Mouse (Mus musculus) embryonic facial prominence, embryonic 14.5 days (tissue): ENCODE measurements at regions not wholly inside any gene's neighbourhood (a gene's known extent, or its start where the extent isn't known, plus 50 kb on each side); places are given as distances from the start of the nearest gene placed in this dataset.
A peak's percentile ranks its signal among the peaks of the same experiment; 100 is the strongest.

ENCODE experiments used
- ATAC-seq: fragments of 200-750 bp; cut with Nextera tagmentation; 2 replicates; pipeline ENCODE4 v1.8.0; 2017; ENCODE audit warnings: low read depth, moderate number of reproducible peaks, moderate TSS enrichment
- DNase-seq: peaks from one replicate; pipeline ENCODE4 v3.0.0-alpha.2; 2015; ENCODE audit warnings: low spot score
- H3K27ac ChIP-seq: fragments of 300-500 bp; sonication (generic); replicated peaks from 2 replicates; pipeline ENCODE4 v1.5.1; 2014; ENCODE audit warnings: low read depth, mild to moderate bottlenecking, low read length, moderate library complexity
- H3K27me3 ChIP-seq: fragments of 300-500 bp; sonication (generic); replicated peaks from 2 replicates; pipeline ENCODE4 v1.6.1; 2014; ENCODE audit warnings: low read length; ENCODE audit not compliant: control insufficient read depth, insufficient read depth
- H3K36me3 ChIP-seq: fragments of 300-500 bp; sonication (generic); 2 replicates; pipeline ENCODE4 v1.6.1; 2014; ENCODE audit warnings: low read length, mixed read lengths; ENCODE audit not compliant: control insufficient read depth, insufficient read depth
- H3K4me1 ChIP-seq: fragments of 300-500 bp; sonication (generic); 2 replicates; pipeline ENCODE4 v1.6.1; 2014; ENCODE audit warnings: antibody characterized with exemption, low read length; ENCODE audit not compliant: control insufficient read depth, insufficient read depth
- H3K4me2 ChIP-seq: fragments of 300-500 bp; sonication (generic); 2 replicates; pipeline ENCODE4 v1.6.1; 2014; ENCODE audit warnings: low read depth, mild to moderate bottlenecking, low read length, moderate library complexity, mixed read lengths
- H3K4me3 ChIP-seq: fragments of 300-500 bp; sonication (generic); 2 replicates; pipeline ENCODE4 v1.5.1; 2014; ENCODE audit warnings: low read depth, mild to moderate bottlenecking, low read length
- H3K9ac ChIP-seq: fragments of 300-500 bp; sonication (generic); 2 replicates; pipeline ENCODE4 v1.6.1; 2014; ENCODE audit warnings: low read depth, mild to moderate bottlenecking, low read length, moderate library complexity, mixed read lengths
- H3K9me3 ChIP-seq: fragments of 300-500 bp; sonication (generic); 2 replicates; pipeline ENCODE4 v1.6.1; 2016; ENCODE audit warnings: low read length; ENCODE audit not compliant: control insufficient read depth
- WGBS: fragments of 180-500 bp; shearing (Covaris S2); extraction: QIAGEN DNeasy Blood & Tissue Kit; methylation state at CpG from one replicate; pipeline ENCODE4 v1.1.7; 2014; 5-methylcytosine and 5-hydroxymethylcytosine counted together

DNA sequence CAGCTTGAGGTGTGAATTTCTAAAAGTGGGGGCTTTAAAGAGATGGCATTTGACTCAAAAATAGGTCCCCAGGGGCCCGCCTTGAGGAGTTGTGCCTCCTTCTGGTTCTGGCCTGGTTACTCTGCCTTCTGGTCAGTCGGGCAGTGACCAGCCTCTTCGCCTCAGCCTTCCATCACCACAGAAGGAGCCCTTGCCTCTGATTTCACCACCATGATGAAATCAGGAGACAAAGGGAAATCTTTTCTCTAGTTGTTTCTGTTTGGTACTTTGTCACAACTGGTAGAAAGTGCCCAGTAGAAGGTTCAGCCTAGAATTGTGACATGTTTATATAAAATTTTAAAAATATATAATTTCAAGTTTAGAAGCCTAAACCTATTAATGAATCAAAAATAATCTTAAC lies 492.0 kb downstream of the Zfp704 start:
- Histone ChIP-seq H3K4me3 (no peak overlapping the region), H3K9me3 (no peaks in the 10 kb centered on the region), H3K4me2 (no peak overlapping the region), H3K27me3 (no peaks in the 10 kb centered on the region), H3K4me1 (no peaks in the 10 kb centered on the region), H3K27ac (no peak overlapping the region), H3K9ac (no peak overlapping the region), H3K36me3 (no peaks in the 10 kb centered on the region)
- 85% methylated on average over 3 of the region's 3 CpGs for WGBS
- DNase-seq = no peak
- ATAC-seq = no peak

DNA sequence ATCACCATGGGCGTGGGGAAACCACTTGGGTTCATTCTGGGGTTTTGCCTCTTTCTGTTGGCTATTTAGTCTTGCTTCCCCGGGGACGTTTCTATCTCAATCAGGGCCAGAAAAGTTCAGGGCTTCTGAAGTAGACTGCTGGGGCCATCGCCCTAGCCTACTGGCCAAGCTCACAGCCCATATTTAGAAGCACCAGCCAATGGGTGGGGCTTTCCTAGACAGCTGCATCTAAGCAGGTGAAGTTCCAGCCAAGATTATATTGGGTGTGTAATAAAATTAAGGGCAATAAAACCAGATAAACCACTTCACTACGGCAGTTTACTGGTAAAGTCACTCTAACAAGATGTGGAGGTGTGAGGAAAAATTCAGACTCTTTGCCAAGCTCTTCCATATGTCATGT lies 496.5 kb downstream of the Zfp704 start:
- Histone ChIP-seq H3K4me1 (no peaks in the 10 kb centered on the region), H3K9ac (no peak overlapping the region), H3K27me3 (no peaks in the 10 kb centered on the region), H3K9me3 (no peaks in the 10 kb centered on the region), H3K4me2 (no peak overlapping the region), H3K4me3 (no peak overlapping the region), H3K36me3 (no peaks in the 10 kb centered on the region), H3K27ac (no peak overlapping the region)
- peak; percentile 30 for DNase-seq
- WGBS = 66% methylated on average over 5 of the region's 5 CpGs
- ATAC-seq = no peak

- H3K4me3 ChIP-seq = no peak overlapping the region
- no peak for ATAC-seq
- H3K27me3 ChIP-seq = no peaks in the 10 kb centered on the region
- H3K36me3 ChIP-seq = no peaks in the 10 kb centered on the region
- no peak overlapping the region for H3K4me2 ChIP-seq
- peak; percentile 15 for DNase-seq
- H3K9me3 ChIP-seq = no peaks in the 10 kb centered on the region
- no peaks in the 10 kb centered on the region for H3K4me1 ChIP-seq
- 29% methylated on average over 11 of the region's 11 CpGs for WGBS
- H3K27ac ChIP-seq = no peak overlapping the region
- H3K9ac ChIP-seq = no peak overlapping the region
Observed at GRCm38 (mm10) chr3:9110741-9111140, 499.1 kb downstream of the Zfp704 start.

DNA sequence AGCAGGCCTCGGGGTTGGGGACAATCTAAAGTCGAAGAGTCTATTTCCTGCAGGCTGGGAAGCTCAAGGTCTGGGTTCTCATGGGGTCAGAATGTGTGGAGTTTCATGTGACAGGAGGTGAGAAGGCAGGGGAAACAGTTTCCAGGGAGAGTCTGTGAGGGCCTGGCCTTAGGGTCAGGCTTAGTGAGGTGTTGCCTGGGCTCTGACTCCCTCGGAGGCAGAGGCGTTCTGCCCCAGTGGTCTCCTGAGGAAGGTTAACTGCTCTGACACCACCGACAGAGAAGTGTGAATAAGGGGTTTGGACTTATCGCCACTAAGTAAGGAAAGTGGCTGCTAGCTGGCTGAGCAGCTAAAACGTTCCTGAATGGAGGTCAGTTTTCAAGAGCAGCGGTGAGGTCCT lies 499.9 kb downstream of the Zfp704 start:
- Histone ChIP-seq H3K4me2 (no peak overlapping the region), H3K4me1 (no peaks in the 10 kb centered on the region), H3K9ac (no peak overlapping the region), H3K27ac (no peak overlapping the region), H3K36me3 (no peaks in the 10 kb centered on the region), H3K9me3 (no peaks in the 10 kb centered on the region), H3K27me3 (no peaks in the 10 kb centered on the region), H3K4me3 (no peak overlapping the region)
- WGBS = 37% methylated on average over 8 of the region's 8 CpGs
- no peak for DNase-seq
- no peak for ATAC-seq

DNA sequence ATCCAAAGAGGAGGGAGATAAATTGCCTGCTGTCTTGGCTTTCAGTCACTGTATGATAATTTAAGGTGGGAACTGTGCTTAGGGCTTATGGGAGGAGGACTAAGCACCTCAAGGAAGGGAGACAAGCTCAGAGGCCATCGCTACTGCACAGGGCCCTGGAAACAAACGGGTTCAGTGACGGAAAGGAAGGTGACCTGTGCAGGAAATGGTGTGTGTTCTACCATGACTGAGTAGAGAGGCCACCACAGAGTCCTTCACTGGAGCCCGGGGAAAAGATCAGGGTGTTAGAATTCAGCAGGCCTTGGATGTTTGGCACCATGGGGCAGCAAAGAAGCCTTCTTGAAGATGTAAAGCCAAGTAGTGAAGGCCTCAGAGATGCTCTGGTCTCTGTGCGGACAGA lies 500.4 kb downstream of the Zfp704 start:
- Histone ChIP-seq H3K4me2 (no peak overlapping the region), H3K36me3 (no peaks in the 10 kb centered on the region), H3K4me1 (no peaks in the 10 kb centered on the region), H3K9ac (no peak overlapping the region), H3K27me3 (no peaks in the 10 kb centered on the region), H3K27ac (no peak overlapping the region), H3K4me3 (no peak overlapping the region), H3K9me3 (no peaks in the 10 kb centered on the region)
- ATAC-seq = no peak
- no peak for DNase-seq
- 82% methylated on average over 5 of the region's 5 CpGs for WGBS

- DNase-seq (peak; percentile 17), ATAC-seq (no peak)
- H3K27me3 ChIP-seq = no peaks in the 10 kb centered on the region
- H3K4me2 ChIP-seq = no peak overlapping the region
- 67% methylated on average over 15 of the region's 15 CpGs for WGBS
- H3K4me1 ChIP-seq = no peaks in the 10 kb centered on the region
- no peak overlapping the region for H3K27ac ChIP-seq
- H3K36me3 ChIP-seq = no peaks in the 10 kb centered on the region
- no peak overlapping the region for H3K4me3 ChIP-seq
- no peaks in the 10 kb centered on the region for H3K9me3 ChIP-seq
- no peak overlapping the region for H3K9ac ChIP-seq
Observed at GRCm38 (mm10) chr3:9107766-9108410, 502.0 kb downstream of the Zfp704 start.

DNA sequence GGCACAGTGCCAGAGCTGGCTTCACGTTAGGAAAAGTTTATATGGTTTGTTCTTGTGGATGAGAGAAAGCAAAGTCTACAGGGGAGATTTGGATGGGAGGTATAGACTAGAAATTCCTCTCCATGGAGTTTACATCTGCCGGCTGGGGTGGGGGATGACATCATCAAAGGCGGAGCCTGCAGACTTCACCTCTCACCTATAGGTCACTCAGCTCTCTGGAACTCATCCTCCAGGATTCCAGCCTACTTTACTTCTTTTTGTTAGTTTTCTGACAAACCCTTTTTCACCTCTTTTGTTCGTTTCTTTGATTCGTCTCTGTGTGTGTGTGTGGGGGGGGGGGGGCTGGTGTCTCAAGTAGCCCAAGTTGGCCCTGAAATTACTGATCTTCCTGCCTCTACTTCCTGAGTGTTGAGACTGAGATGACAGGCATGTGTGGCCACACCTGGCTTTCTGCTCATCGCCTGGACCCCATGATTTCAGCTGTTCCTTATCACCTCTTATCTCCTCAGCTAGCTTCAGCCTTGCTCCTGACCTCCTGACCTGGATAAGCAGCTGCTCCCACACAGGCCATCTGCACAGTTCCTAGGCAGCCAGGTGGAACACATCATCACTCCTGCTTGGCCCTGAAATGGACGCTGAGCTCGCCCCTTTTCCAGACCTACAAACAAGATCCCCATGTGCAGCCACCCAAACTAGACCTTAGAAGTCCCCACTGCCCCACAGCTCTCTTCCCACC lies 504.5 kb downstream of the Zfp704 start:
- DNase-seq = no peak
- Histone ChIP-seq H3K36me3 (no peaks in the 10 kb centered on the region), H3K4me3 (no peak overlapping the region), H3K9me3 (no peaks in the 10 kb centered on the region), H3K9ac (no peak overlapping the region), H3K4me2 (no peak overlapping the region), H3K27me3 (no peaks in the 10 kb centered on the region), H3K27ac (no peak overlapping the region), H3K4me1 (no peaks in the 10 kb centered on the region)
- no peak for ATAC-seq
- 59% methylated on average over 8 of the region's 8 CpGs for WGBS

DNA sequence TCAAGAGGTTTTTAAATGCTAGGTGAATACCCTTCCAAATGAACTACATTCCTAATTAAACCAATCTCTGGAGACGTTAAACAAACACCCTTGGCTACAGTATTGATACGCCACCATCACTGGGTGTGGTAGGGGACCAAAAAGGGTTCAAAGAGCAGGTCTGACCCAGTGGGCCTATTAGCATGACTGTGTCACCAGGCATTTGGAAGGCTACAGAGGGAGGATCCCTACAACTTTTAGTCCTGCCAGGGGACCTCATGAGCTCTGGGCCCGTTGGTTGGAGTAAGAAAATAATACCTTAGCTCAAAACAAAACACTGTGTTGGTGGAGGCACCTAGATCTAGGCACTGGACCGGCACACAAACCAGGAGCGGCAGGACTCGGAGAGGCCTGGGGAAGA lies 506.4 kb downstream of the Zfp704 start:
- no peak overlapping the region for H3K9ac ChIP-seq
- no peak overlapping the region for H3K27ac ChIP-seq
- 80% methylated on average over 6 of the region's 6 CpGs for WGBS
- no peaks in the 10 kb centered on the region for H3K27me3 ChIP-seq
- H3K9me3 ChIP-seq = no peaks in the 10 kb centered on the region
- H3K36me3 ChIP-seq = no peaks in the 10 kb centered on the region
- no peak overlapping the region for H3K4me2 ChIP-seq
- ATAC-seq = no peak
- H3K4me3 ChIP-seq = no peak overlapping the region
- H3K4me1 ChIP-seq = no peaks in the 10 kb centered on the region
- no peak for DNase-seq

DNA sequence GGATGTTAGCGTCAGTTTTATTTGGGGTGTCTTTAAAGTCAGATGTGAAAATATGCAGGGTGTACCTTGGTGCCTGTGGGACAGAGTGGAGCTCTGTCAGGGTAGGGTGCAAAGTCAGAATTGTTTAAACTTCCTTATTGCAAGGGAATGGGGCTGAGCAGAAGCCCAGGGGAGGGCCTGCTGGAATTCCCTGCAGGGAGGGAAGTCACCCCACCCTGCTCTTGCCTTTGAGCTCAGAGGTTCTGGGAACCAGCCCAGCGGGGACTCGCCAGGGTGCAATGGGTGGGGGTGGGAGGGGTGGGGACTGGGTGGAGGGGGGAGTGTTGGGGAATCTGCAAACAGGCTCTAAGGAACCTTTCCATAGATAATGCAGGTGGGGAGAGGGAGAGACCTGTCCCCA lies 508.6 kb downstream of the Zfp704 start:
- ATAC-seq (no peak), DNase-seq (no peak)
- Histone ChIP-seq H3K9ac (no peak overlapping the region), H3K27me3 (no peaks in the 10 kb centered on the region), H3K27ac (no peak overlapping the region), H3K4me3 (no peak overlapping the region), H3K36me3 (no peaks in the 10 kb centered on the region), H3K4me1 (no peaks in the 10 kb centered on the region), H3K4me2 (no peak overlapping the region), H3K9me3 (no peaks in the 10 kb centered on the region)
- 57% methylated on average over 3 of the region's 3 CpGs for WGBS
